Mouse (Mus musculus) kidney, postnatal 0 days (tissue): ENCODE data around the gene Gm42517. TPM values are rescaled to one million over a fixed set of nuclear protein-coding genes. Genes with fewer than 3 reads are reported as not detected.

Source experiments
- ATAC-seq: fragments of 200-750 bp; cut with Nextera tagmentation; replicated peaks from 2 replicates; pipeline ENCODE4 v1.8.0; 2017; ENCODE audit warnings: low read depth, moderate number of reproducible peaks, moderate TSS enrichment, moderate library complexity; ENCODE audit not compliant: low FRiP score
- DNase-seq: peaks from one replicate; pipeline ENCODE4 v3.0.0-alpha.2; 2016; ENCODE audit warnings: low spot score
- H3K27ac ChIP-seq: fragments of 300-500 bp; sonication (generic); 2 replicates; pipeline ENCODE4 v1.5.1; 2014; ENCODE audit warnings: mild to moderate bottlenecking
- H3K27me3 ChIP-seq: fragments of 300-500 bp; sonication (generic); 2 replicates; pipeline ENCODE4 v1.6.1; 2014; ENCODE audit warnings: low read length, mixed read lengths; ENCODE audit not compliant: insufficient read depth
- H3K36me3 ChIP-seq: fragments of 300-500 bp; sonication (generic); 2 replicates; pipeline ENCODE4 v1.6.1; 2014; ENCODE audit warnings: low read length, mixed read lengths; ENCODE audit not compliant: insufficient read depth
- H3K4me1 ChIP-seq: fragments of 300-500 bp; sonication (generic); replicated peaks from 2 replicates; pipeline ENCODE4 v1.6.1; 2014; ENCODE audit warnings: antibody characterized with exemption, low read length, mixed read lengths; ENCODE audit not compliant: insufficient read depth
- H3K4me2 ChIP-seq: fragments of 300-500 bp; sonication (generic); 2 replicates; pipeline ENCODE4 v1.6.1; 2014; ENCODE audit warnings: mild to moderate bottlenecking, low read length, moderate library complexity, mixed read lengths
- H3K4me3 ChIP-seq: fragments of 300-500 bp; sonication (generic); replicated peaks from 2 replicates; pipeline ENCODE4 v1.5.1; 2014; ENCODE audit warnings: low read depth, low read length
- H3K9ac ChIP-seq: fragments of 300-500 bp; sonication (generic); 2 replicates; pipeline ENCODE4 v1.6.1; 2014; ENCODE audit warnings: low read depth, low read length
- H3K9me3 ChIP-seq: fragments of 300-500 bp; sonication (generic); replicated peaks from 2 replicates; pipeline ENCODE4 v1.6.1; 2016; ENCODE audit warnings: low read length, inconsistent platforms, mixed read lengths
- CTCF ChIP-seq: IDR thresholded peaks from 2 replicates; pipeline ENCODE4 v1.5.1; 2016; ENCODE audit warnings: antibody characterized with exemption, low read depth, mild to moderate bottlenecking, moderate library complexity
- WGBS: fragments of 180-500 bp; shearing (Covaris S2); extraction: QIAGEN DNeasy Blood & Tissue Kit; methylation state at CpG from one replicate; pipeline ENCODE4 v1.1.7; 2014; 5-methylcytosine and 5-hydroxymethylcytosine counted together
- polyA plus RNA-seq: library from polyadenylated mRNA; unstranded; fragments of >200 nt; fragmentation: Nextera tagmentation; extraction: Ambion mirVana; gene quantifications from 2 replicates; pipeline ENCODE4 v1.2.1, GENCODE M21; 2015

Gene Gm42517
- polyA plus RNA-seq, 1 experiment from 2014 or later: 0.09 TPM

DNA sequence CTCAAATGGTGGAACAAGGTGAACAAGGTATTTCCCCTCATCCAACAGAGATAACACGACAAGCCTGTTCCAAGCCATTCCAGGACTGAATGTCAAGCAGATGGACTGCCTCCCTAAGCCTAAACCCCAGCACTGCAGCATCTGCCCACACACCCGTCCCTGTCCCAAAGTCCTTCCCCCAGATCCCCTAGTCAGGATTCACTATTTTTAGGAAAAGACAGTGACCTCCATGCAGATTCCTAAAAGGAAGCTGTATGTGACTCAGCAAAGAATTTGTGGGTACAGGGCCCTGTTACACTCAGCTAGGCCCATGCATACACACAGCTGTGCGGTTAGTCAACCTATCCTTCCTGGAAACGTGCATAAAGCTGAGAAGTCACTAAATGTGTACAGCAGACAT, 18.7 kb upstream of the Gm42517 start:
- Histone ChIP-seq H3K4me3 (no peak overlapping the region), H3K27me3 (no peaks in the 10 kb centered on the region), H3K9me3 (no peaks in the 10 kb centered on the region), H3K36me3 (no peaks in the 10 kb centered on the region), H3K9ac (no peak overlapping the region), H3K27ac (no peak overlapping the region), H3K4me1 (no peaks in the 10 kb centered on the region), H3K4me2 (no peak overlapping the region)
- TF ChIP-seq CTCF: no peak
- no peak for DNase-seq
- ATAC-seq: no peak
- 68% methylated on average over 4 of the region's 4 CpGs for WGBS

DNA sequence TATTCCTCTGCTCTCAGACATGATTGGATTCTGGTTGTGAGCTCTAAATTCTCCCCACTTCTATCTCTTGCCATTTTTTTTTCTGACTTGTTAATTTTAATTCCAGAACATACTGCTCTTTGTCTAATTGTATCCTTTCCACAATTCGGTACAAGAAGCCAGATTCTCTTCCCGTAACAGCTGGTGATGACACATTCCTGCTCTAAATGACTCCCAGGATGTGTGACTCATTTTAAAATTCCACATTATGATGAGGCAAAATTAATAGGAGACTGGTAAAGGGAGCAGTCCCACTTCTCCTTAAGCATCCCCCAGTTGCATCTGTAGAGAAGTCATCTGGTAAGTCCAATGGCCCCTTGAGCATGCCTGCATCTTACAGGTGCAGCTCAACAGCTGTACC, 17.9 kb upstream of the Gm42517 start:
- DNase-seq (no peak), ATAC-seq (no peak)
- Histone ChIP-seq H3K4me3 (no peak overlapping the region), H3K36me3 (no peaks in the 10 kb centered on the region), H3K27ac (no peak overlapping the region), H3K27me3 (no peaks in the 10 kb centered on the region), H3K9ac (no peak overlapping the region), H3K4me2 (no peak overlapping the region), H3K9me3 (no peaks in the 10 kb centered on the region), H3K4me1 (no peaks in the 10 kb centered on the region)
- no peak for TF ChIP-seq CTCF
- 93% methylated on average over 2 of the region's 2 CpGs for WGBS

DNA sequence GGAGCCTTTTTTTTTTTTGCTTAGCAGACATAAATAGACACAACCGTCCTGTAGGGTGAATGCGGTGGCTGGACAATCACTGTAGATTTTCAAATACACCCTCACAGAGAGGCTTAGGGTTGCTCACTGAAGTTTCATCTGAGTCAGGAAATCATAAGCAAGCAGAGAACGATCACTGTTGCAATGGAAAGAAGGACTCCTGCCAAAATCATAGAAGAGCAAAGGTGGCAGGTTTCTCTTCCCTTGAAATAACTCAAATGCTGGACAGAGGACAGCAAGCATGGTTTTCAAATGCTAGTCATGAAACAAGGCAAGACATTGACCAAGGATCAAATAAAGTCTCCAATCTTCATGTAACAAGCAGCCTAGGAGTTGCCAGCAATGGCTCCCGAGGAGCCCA, 10.6 kb upstream of the Gm42517 start:
- H3K4me3 ChIP-seq: no peak overlapping the region
- H3K9me3 ChIP-seq: no peaks in the 10 kb centered on the region
- no peaks in the 10 kb centered on the region for H3K4me1 ChIP-seq
- no peaks in the 10 kb centered on the region for H3K36me3 ChIP-seq
- TF ChIP-seq CTCF: no peak
- DNase-seq: no peak
- H3K27me3 ChIP-seq: no peaks in the 10 kb centered on the region
- 85% methylated on average over 4 of the region's 4 CpGs for WGBS
- ATAC-seq: no peak
- H3K27ac ChIP-seq: no peak overlapping the region
- H3K9ac ChIP-seq: no peak overlapping the region
- H3K4me2 ChIP-seq: no peak overlapping the region

DNA sequence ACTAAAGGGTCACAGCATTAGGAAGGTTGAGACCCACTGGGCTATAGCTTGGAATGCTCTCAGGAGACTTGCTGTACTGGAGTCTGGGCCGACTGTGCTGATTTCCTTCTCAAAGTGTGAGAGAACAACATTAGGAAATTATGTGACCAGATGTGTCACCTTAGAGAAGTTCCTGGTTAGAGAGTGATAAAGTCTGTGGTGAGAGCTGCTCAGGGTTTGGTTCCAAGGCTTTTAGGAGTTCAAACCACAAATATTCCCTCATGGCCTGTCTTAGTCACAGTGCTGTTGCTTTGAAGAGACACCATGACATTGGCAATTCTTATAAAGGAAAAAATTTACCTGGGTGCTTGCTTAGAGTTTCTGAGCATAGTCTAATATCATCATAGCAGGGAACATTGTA, 8.3 kb upstream of the Gm42517 start:
- no peak overlapping the region for H3K27ac ChIP-seq
- WGBS: 59% methylated on average over 1 of the region's 1 CpGs
- no peak overlapping the region for H3K9ac ChIP-seq
- H3K36me3 ChIP-seq: no peaks in the 10 kb centered on the region
- no peak for TF ChIP-seq CTCF
- peaks cover 12% of the 10 kb centered on the region for H3K27me3 ChIP-seq
- no peak overlapping the region for H3K4me2 ChIP-seq
- no peak for ATAC-seq
- no peak overlapping the region for H3K4me3 ChIP-seq
- no peaks in the 10 kb centered on the region for H3K4me1 ChIP-seq
- no peaks in the 10 kb centered on the region for H3K9me3 ChIP-seq
- DNase-seq: no peak

DNA sequence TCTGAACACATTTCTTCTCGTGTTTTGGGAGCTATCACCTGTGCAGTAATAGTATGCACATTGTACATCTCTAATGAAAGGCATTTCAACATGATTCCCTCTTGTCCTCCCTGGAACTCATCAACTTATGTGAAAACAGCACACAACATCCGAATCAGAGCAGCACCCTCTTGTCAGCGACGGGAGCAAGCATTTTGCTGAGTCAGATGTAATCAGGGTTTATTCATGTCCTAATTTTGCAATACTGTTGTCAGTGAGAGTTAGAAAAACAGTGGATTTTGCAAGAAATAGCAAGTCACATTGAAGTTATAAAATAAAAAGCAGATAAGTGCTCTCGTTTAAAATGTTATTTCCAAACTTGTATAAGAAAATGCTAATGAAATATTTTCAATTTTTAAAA, 6.4 kb upstream of the Gm42517 start:
- no peak for ATAC-seq
- Histone ChIP-seq H3K9ac (no peak overlapping the region), H3K27me3 (peaks cover 30% of the 10 kb centered on the region), H3K9me3 (no peaks in the 10 kb centered on the region), H3K27ac (no peak overlapping the region), H3K4me1 (peaks cover 4% of the 10 kb centered on the region; the same call in 1 of the 2 replicates), H3K36me3 (no peaks in the 10 kb centered on the region), H3K4me3 (no peak overlapping the region), H3K4me2 (no peak overlapping the region)
- no peak for TF ChIP-seq CTCF
- 73% methylated on average over 5 of the region's 5 CpGs for WGBS
- no peak for DNase-seq

DNA sequence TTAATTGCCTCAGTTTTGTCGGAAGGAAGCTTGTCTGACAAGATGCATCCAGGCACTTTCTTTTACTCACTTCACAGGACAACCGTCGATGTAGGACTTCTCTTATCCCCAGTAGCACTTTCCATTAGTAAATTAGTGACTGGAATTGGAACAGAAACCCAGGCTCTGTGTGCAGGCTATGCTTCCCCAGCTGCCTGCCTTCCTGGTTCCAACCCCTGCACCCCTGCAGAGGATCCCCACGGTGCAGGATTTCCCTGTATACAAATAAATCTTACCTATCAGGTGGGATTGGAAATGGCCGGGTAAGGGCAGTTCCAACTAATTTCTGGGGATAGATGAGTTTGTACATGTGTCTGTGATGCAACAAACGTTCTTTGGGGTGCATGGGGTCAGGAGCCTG, 2.2 kb upstream of the Gm42517 start:
- H3K27me3 ChIP-seq: peaks cover 67% of the 10 kb centered on the region

More for the DNA sequence above, 2.2 kb upstream of the Gm42517 start:
- TF ChIP-seq CTCF: no peak
- Histone ChIP-seq H3K4me3 (no peak overlapping the region), H3K4me1 (peaks cover 29% of the 10 kb centered on the region), H3K9ac (no peak overlapping the region), H3K36me3 (no peaks in the 10 kb centered on the region), H3K27ac (no peak overlapping the region), H3K9me3 (no peaks in the 10 kb centered on the region), H3K4me2 (no peak overlapping the region)
- WGBS: 4% methylated on average over 6 of the region's 6 CpGs
- ATAC-seq: no peak
- DNase-seq: no peak
